Mouse (Mus musculus): ENCODE results near the gene Bbs2. TPM values are rescaled to one million over a fixed set of nuclear protein-coding genes. Genes with fewer than 3 reads are reported as not detected.

Gene Bbs2
- polyA plus RNA-seq, 1 experiment: 13.0 TPM

GRCm38 (mm10) chr8:94107871-94108270 lies 9.1 kb upstream of the Bbs2 start:
- no peak for DNase-seq
- no peak for TF ChIP-seq CTCF (IDR thresholded peaks at IDR 0.05; ENCODE audit: borderline replicate concordance, control insufficient read depth, extremely low read depth, insufficient read depth, low read length, poor library complexity)
- TF ChIP-seq POLR2A (IDR thresholded peaks at IDR 0.05; ENCODE audit: control insufficient read depth, extremely low read depth, insufficient read depth, low read length, poor library complexity): no peak
- no peaks in the 10 kb centered on the region for H3K36me3 ChIP-seq (ENCODE audit: control insufficient read depth, insufficient read depth, low read length)

GRCm38 (mm10) chr8:94104146-94104545 lies 5.4 kb upstream of the Bbs2 start:
- Histone ChIP-seq H3K36me3 (ENCODE audit: control insufficient read depth, insufficient read depth, low read length) (no peaks in the 10 kb centered on the region), H3K4me1 (replicated peaks; ENCODE audit: control insufficient read depth, insufficient read depth, low read length) (no peaks in the 10 kb centered on the region), H3K4me3 (ENCODE audit: control insufficient read depth, insufficient read depth, low read length) (no peak overlapping the region), H3K27me3 (ENCODE audit: control insufficient read depth, insufficient read depth, low read length) (no peaks in the 10 kb centered on the region), H3K27ac (ENCODE audit: control insufficient read depth, insufficient read depth, low read length) (no peak overlapping the region)
- WGBS: 66% methylated on average over 5 of the region's 5 CpGs
- DNase-seq: no peak
- TF ChIP-seq POLR2A (IDR thresholded peaks at IDR 0.05; ENCODE audit: control insufficient read depth, extremely low read depth, insufficient read depth, low read length, poor library complexity) (no peak), CTCF (IDR thresholded peaks at IDR 0.05; ENCODE audit: borderline replicate concordance, control insufficient read depth, extremely low read depth, insufficient read depth, low read length, poor library complexity) (no peak)

More at GRCm38 (mm10) chr8:94107871-94108270, 9.1 kb upstream of the Bbs2 start:
- H3K27ac ChIP-seq (ENCODE audit: control insufficient read depth, insufficient read depth, low read length): no peak overlapping the region
- H3K4me3 ChIP-seq (ENCODE audit: control insufficient read depth, insufficient read depth, low read length): no peak overlapping the region
- 81% methylated on average over 3 of the region's 3 CpGs for WGBS
- H3K4me1 ChIP-seq (replicated peaks; ENCODE audit: control insufficient read depth, insufficient read depth, low read length): no peaks in the 10 kb centered on the region
- H3K27me3 ChIP-seq (ENCODE audit: control insufficient read depth, insufficient read depth, low read length): no peaks in the 10 kb centered on the region

GRCm38 (mm10) chr8:94098996-94099395 lies 268 bp upstream of the Bbs2 start:
- WGBS: 81% methylated on average over 4 of the region's 4 CpGs

GRCm38 (mm10) chr8:94094281-94094680 lies 4.4 kb downstream of the Bbs2 start:
- DNase-seq: no peak
- no peaks in the 10 kb centered on the region for H3K36me3 ChIP-seq (ENCODE audit: control insufficient read depth, insufficient read depth, low read length)
- no peaks in the 10 kb centered on the region for H3K27me3 ChIP-seq (ENCODE audit: control insufficient read depth, insufficient read depth, low read length)
- no peak overlapping the region for H3K4me3 ChIP-seq (ENCODE audit: control insufficient read depth, insufficient read depth, low read length)
- TF ChIP-seq POLR2A (IDR thresholded peaks at IDR 0.05; ENCODE audit: control insufficient read depth, extremely low read depth, insufficient read depth, low read length, poor library complexity) (no peak), CTCF (IDR thresholded peaks at IDR 0.05; ENCODE audit: borderline replicate concordance, control insufficient read depth, extremely low read depth, insufficient read depth, low read length, poor library complexity) (no peak)
- 89% methylated on average over 6 of the region's 6 CpGs for WGBS
- H3K4me1 ChIP-seq (replicated peaks; ENCODE audit: control insufficient read depth, insufficient read depth, low read length): peaks cover 6% of the 10 kb centered on the region
- no peak overlapping the region for H3K27ac ChIP-seq (ENCODE audit: control insufficient read depth, insufficient read depth, low read length)

More at GRCm38 (mm10) chr8:94098996-94099395, 268 bp upstream of the Bbs2 start:
- no peaks in the 10 kb centered on the region for H3K36me3 ChIP-seq (ENCODE audit: control insufficient read depth, insufficient read depth, low read length)
- no peak overlapping the region for H3K4me3 ChIP-seq (ENCODE audit: control insufficient read depth, insufficient read depth, low read length)
- DNase-seq: no peak
- peaks cover 6% of the 10 kb centered on the region for H3K4me1 ChIP-seq (replicated peaks; ENCODE audit: control insufficient read depth, insufficient read depth, low read length)
- H3K27me3 ChIP-seq (ENCODE audit: control insufficient read depth, insufficient read depth, low read length): no peaks in the 10 kb centered on the region
- TF ChIP-seq POLR2A (IDR thresholded peaks at IDR 0.05; ENCODE audit: control insufficient read depth, extremely low read depth, insufficient read depth, low read length, poor library complexity) (no peak), CTCF (IDR thresholded peaks at IDR 0.05; ENCODE audit: borderline replicate concordance, control insufficient read depth, extremely low read depth, insufficient read depth, low read length, poor library complexity) (no peak)
- no peak overlapping the region for H3K27ac ChIP-seq (ENCODE audit: control insufficient read depth, insufficient read depth, low read length)

- 92% methylated on average over 9 of the region's 9 CpGs for WGBS
- Histone ChIP-seq H3K4me1 (replicated peaks; ENCODE audit: control insufficient read depth, insufficient read depth, low read length) (peaks cover 2% of the 10 kb centered on the region), H3K4me3 (ENCODE audit: control insufficient read depth, insufficient read depth, low read length) (no peak overlapping the region), H3K27me3 (ENCODE audit: control insufficient read depth, insufficient read depth, low read length) (no peaks in the 10 kb centered on the region), H3K27ac (ENCODE audit: control insufficient read depth, insufficient read depth, low read length) (no peak overlapping the region), H3K36me3 (ENCODE audit: control insufficient read depth, insufficient read depth, low read length) (no peaks in the 10 kb centered on the region)
- DNase-seq: no peak
- no peak for TF ChIP-seq POLR2A (IDR thresholded peaks at IDR 0.05; ENCODE audit: control insufficient read depth, extremely low read depth, insufficient read depth, low read length, poor library complexity)
- no peak for TF ChIP-seq CTCF (IDR thresholded peaks at IDR 0.05; ENCODE audit: borderline replicate concordance, control insufficient read depth, extremely low read depth, insufficient read depth, low read length, poor library complexity)
Measured at GRCm38 (mm10) chr8:94092848-94093247, 5.9 kb downstream of the Bbs2 start.

- no peaks in the 10 kb centered on the region for H3K27me3 ChIP-seq (ENCODE audit: control insufficient read depth, insufficient read depth, low read length)
- H3K36me3 ChIP-seq (ENCODE audit: control insufficient read depth, insufficient read depth, low read length): no peaks in the 10 kb centered on the region
- no peak overlapping the region for H3K27ac ChIP-seq (ENCODE audit: control insufficient read depth, insufficient read depth, low read length)
- H3K4me3 ChIP-seq (ENCODE audit: control insufficient read depth, insufficient read depth, low read length): no peak overlapping the region
- no peaks in the 10 kb centered on the region for H3K4me1 ChIP-seq (replicated peaks; ENCODE audit: control insufficient read depth, insufficient read depth, low read length)
- no peak for DNase-seq
- WGBS: 76% methylated on average over 6 of the region's 6 CpGs
- no peak for TF ChIP-seq CTCF (IDR thresholded peaks at IDR 0.05; ENCODE audit: borderline replicate concordance, control insufficient read depth, extremely low read depth, insufficient read depth, low read length, poor library complexity)
- no peak for TF ChIP-seq POLR2A (IDR thresholded peaks at IDR 0.05; ENCODE audit: control insufficient read depth, extremely low read depth, insufficient read depth, low read length, poor library complexity)
Measured at GRCm38 (mm10) chr8:94089715-94090114, 9.0 kb downstream of the Bbs2 start.

GRCm38 (mm10) chr8:94087964-94088363 lies 10.8 kb downstream of the Bbs2 start:
- H3K4me1 ChIP-seq (replicated peaks; ENCODE audit: control insufficient read depth, insufficient read depth, low read length): no peaks in the 10 kb centered on the region
- H3K4me3 ChIP-seq (ENCODE audit: control insufficient read depth, insufficient read depth, low read length): no peak overlapping the region
- no peaks in the 10 kb centered on the region for H3K36me3 ChIP-seq (ENCODE audit: control insufficient read depth, insufficient read depth, low read length)
- no peak overlapping the region for H3K27ac ChIP-seq (ENCODE audit: control insufficient read depth, insufficient read depth, low read length)
- DNase-seq: no peak
- TF ChIP-seq CTCF (IDR thresholded peaks at IDR 0.05; ENCODE audit: borderline replicate concordance, control insufficient read depth, extremely low read depth, insufficient read depth, low read length, poor library complexity) (no peak), POLR2A (IDR thresholded peaks at IDR 0.05; ENCODE audit: control insufficient read depth, extremely low read depth, insufficient read depth, low read length, poor library complexity) (no peak)
- H3K27me3 ChIP-seq (ENCODE audit: control insufficient read depth, insufficient read depth, low read length): no peaks in the 10 kb centered on the region
- 96% methylated on average over 9 of the region's 9 CpGs for WGBS

Data from thymus, adult 2 months (tissue).